Mouse (Mus musculus) heart, postnatal 0 days (tissue): ENCODE measurements around the gene Dnah8.

Experiments used
- CTCF ChIP-seq: IDR thresholded peaks from 2 replicates; pipeline ENCODE4 v1.5.1; 2016; ENCODE audit warnings: antibody characterized with exemption, control low read depth, low read depth
- EP300 ChIP-seq: IDR thresholded peaks from 2 replicates; pipeline ENCODE4 v1.6.1; 2016; ENCODE audit warnings: antibody characterized with exemption, low read depth

DNA sequence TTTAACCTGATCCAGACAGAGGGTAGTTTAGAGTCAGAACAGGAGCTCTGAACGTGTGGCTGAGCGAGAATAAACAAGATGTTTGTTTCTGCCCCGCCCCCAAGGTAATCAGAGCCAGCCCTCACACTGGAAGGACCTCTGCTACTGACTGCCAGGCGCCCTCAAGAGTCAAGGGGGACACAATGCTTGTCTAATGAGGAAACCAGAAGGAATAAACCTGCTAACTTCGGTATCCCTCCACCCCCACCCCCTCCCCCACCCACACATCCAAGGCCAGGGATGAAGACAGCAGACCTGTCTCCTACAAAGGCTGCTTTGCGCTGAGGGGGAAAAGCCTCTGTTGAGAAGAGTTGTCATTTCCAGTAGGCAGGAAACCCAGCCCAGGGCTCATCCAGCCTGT, 29.3 kb upstream of the Dnah8 start:
- TF ChIP-seq CTCF (no peak), EP300 (no peak)
